Mouse (Mus musculus) spleen, postnatal 14 days (tissue): ENCODE data around the gene Srpk2.
"Not testable (repeated sequence)": the region's sequence is repeated elsewhere in the genome, so short reads cannot be mapped to it uniquely, and the experiment has no call there.

Experiments
- DNase-seq, 2 experiments: peaks; one replicate each; pipeline ENCODE4 v3.0.0; 2021 to 2022; ENCODE audit warnings: low spot score in 2 of 2

Gene Srpk2

GRCm38 (mm10) chr5:23562278-23563060 is 121.9 kb downstream of the Srpk2 start:
- DNase-seq: no peak

GRCm38 (mm10) chr5:23561227-23561626 is 123.2 kb downstream of the Srpk2 start:
- no peak for DNase-seq

- DNase-seq: no peak
Measured at GRCm38 (mm10) chr5:23560171-23560570, 124.2 kb downstream of the Srpk2 start.

- no peak for DNase-seq
Measured at GRCm38 (mm10) chr5:23556007-23556770, 128.2 kb downstream of the Srpk2 start.

GRCm38 (mm10) chr5:23553338-23553737 is 131.1 kb downstream of the Srpk2 start:
- not testable (repeated sequence) for DNase-seq

GRCm38 (mm10) chr5:23551687-23552086 is 132.7 kb downstream of the Srpk2 start:
- DNase-seq: no peak

- DNase-seq: no peak
Measured at GRCm38 (mm10) chr5:23535692-23536091, 148.7 kb downstream of the Srpk2 start.

- no peak for DNase-seq
Measured at GRCm38 (mm10) chr5:23531541-23532096, 152.8 kb downstream of the Srpk2 start.

- DNase-seq: no peak
Measured at GRCm38 (mm10) chr5:23531100-23531499, 153.3 kb downstream of the Srpk2 start.

- no peak for DNase-seq
Measured at GRCm38 (mm10) chr5:23524621-23525020, 159.8 kb downstream of the Srpk2 start.

GRCm38 (mm10) chr5:23523936-23524335 is 160.5 kb downstream of the Srpk2 start:
- no peak for DNase-seq

GRCm38 (mm10) chr5:23521645-23522044 is 162.8 kb downstream of the Srpk2 start:
- no peak for DNase-seq

- no peak for DNase-seq
Measured at GRCm38 (mm10) chr5:23519679-23520078, 164.7 kb downstream of the Srpk2 start.

GRCm38 (mm10) chr5:23518673-23519072 is 165.7 kb downstream of the Srpk2 start:
- DNase-seq: no peak

- DNase-seq: no peak
Measured at GRCm38 (mm10) chr5:23517839-23518238, 166.6 kb downstream of the Srpk2 start.

GRCm38 (mm10) chr5:23516962-23517361 is 167.5 kb downstream of the Srpk2 start:
- no peak for DNase-seq

GRCm38 (mm10) chr5:23515038-23515437 is 169.4 kb downstream of the Srpk2 start:
- DNase-seq: no peak

GRCm38 (mm10) chr5:23513468-23513867 is 170.9 kb downstream of the Srpk2 start:
- DNase-seq: no peak

GRCm38 (mm10) chr5:23512556-23512955 is 171.9 kb downstream of the Srpk2 start:
- no peak for DNase-seq

GRCm38 (mm10) chr5:23511456-23511855 is 173.0 kb downstream of the Srpk2 start:
- no peak for DNase-seq

- DNase-seq: no peak
Measured at GRCm38 (mm10) chr5:23508630-23509029, 175.8 kb downstream of the Srpk2 start.

GRCm38 (mm10) chr5:23507210-23507609 is 177.2 kb downstream of the Srpk2 start:
- no peak for DNase-seq

GRCm38 (mm10) chr5:23505578-23505977 is 178.8 kb downstream of the Srpk2 start:
- DNase-seq: no peak
